Mouse (Mus musculus): ENCODE measurements around the gene Snrpa.
A peak's percentile ranks its signal among the peaks of the same experiment; 100 is the strongest.

The Snrpa gene

GRCm38 (mm10) chr7:27195681-27196611 is at the start of gene Snrpa, which contains the start of gene BC024978:
TSS of gene Snrpa (minus strand) at chr7:27196271.
TSS of gene BC024978 (plus strand) at chr7:27195781.
- TF ChIP-seq GATA4 (IDR thresholded peaks at IDR 0.05; ENCODE audit: insufficient replicate concordance, low read length), result no peak

DNA sequence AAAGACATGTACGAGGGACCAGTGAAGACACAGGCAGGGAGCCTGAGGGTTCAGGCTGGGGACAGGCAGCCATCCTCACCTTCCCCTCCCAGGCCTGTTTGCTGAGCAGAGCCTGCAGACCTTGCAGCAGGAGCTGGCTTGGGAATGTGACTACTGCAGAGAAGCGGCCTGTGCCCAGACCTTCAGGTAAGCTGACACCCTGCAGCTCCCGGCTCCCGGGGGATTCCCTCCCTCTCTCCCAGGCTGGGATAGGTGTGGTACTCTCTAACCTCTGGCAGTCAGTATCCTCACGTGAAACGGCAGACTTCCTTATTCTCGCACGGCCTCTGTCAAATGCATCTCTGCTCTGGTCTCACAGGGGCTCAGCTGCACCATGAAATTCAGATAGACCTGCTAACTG is 47.1 kb upstream of the Snrpa start:
- no peak for TF ChIP-seq GATA4 (IDR thresholded peaks at IDR 0.05; ENCODE audit: insufficient replicate concordance, low read length)

GRCm38 (mm10) chr7:27238568-27238967 is 42.5 kb upstream of the Snrpa start:
- TF ChIP-seq GATA4 (IDR thresholded peaks at IDR 0.05; ENCODE audit: insufficient replicate concordance, low read length), result no peak

- TF ChIP-seq GATA4 (IDR thresholded peaks at IDR 0.05; ENCODE audit: insufficient replicate concordance, low read length), result no peak
Observed at GRCm38 (mm10) chr7:27237527-27237926, 41.5 kb upstream of the Snrpa start.

- TF ChIP-seq GATA4 (IDR thresholded peaks at IDR 0.05; ENCODE audit: insufficient replicate concordance, low read length), result no peak
Observed at GRCm38 (mm10) chr7:27235726-27236125, 39.7 kb upstream of the Snrpa start.

GRCm38 (mm10) chr7:27233300-27233699 is 37.2 kb upstream of the Snrpa start:
- TF ChIP-seq GATA4 (IDR thresholded peaks at IDR 0.05; ENCODE audit: insufficient replicate concordance, low read length), result no peak

- no peak for TF ChIP-seq GATA4 (IDR thresholded peaks at IDR 0.05; ENCODE audit: insufficient replicate concordance, low read length)
Observed at GRCm38 (mm10) chr7:27232781-27233281, 36.8 kb upstream of the Snrpa start, which contains the start of gene Coq8b. TSS of gene Coq8b (plus strand) at chr7:27233023.

DNA sequence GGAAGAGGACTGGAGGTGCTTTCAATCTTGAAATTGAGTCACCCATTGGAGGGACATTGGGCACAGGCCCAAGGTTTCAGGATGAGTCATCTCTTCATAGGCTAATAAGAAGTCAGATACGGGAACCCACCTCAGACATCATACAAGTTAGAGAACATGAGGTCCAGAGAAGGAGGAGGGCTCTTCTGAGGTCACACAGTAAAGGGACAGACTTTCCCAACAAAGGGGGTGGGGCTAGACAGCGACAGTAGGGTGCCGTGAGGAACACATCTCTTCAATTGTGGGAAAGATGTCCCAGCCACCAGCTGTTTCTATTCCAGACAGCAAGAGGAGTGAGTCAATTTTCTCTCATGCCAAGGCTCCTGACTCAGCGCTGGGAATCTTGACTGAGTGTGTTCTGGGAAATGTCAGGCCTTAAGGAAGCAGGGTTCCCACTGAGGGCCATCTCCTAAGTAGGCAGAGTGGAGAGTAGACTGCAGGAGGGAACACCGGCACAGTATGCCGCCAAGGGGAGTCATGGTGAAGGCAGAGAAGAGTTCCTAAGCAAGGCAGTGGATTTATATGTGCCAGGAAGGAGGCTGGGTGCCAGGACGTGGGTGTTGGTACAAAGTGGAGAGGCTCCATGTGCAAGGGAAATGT is 35.7 kb upstream of the Snrpa start:
- no peak for TF ChIP-seq GATA4 (IDR thresholded peaks at IDR 0.05; ENCODE audit: insufficient replicate concordance, low read length)

DNA sequence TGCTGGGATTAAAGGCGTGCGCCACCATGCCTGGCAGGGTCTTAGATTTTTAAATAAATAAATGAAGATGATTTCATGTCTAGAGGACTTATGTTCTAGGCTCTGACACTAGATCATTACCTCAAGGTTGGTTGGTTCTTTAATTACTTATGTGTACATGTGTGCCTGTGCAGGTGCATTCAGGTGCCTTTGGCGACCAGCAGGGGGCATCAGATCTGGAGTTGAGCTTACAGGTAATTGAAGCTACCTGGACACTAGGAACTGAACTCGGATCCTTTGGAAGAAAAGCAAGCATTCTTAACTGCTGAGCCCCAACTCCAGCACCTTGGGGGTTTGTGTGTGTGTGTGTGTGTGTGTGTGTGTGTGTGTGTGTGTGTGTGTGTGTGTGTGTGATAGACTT is 34.7 kb upstream of the Snrpa start:
- no peak for TF ChIP-seq GATA4 (IDR thresholded peaks at IDR 0.05; ENCODE audit: insufficient replicate concordance, low read length)

- no peak for TF ChIP-seq GATA4 (IDR thresholded peaks at IDR 0.05; ENCODE audit: insufficient replicate concordance, low read length)
Observed at GRCm38 (mm10) chr7:27228865-27229264, 32.8 kb upstream of the Snrpa start.

DNA sequence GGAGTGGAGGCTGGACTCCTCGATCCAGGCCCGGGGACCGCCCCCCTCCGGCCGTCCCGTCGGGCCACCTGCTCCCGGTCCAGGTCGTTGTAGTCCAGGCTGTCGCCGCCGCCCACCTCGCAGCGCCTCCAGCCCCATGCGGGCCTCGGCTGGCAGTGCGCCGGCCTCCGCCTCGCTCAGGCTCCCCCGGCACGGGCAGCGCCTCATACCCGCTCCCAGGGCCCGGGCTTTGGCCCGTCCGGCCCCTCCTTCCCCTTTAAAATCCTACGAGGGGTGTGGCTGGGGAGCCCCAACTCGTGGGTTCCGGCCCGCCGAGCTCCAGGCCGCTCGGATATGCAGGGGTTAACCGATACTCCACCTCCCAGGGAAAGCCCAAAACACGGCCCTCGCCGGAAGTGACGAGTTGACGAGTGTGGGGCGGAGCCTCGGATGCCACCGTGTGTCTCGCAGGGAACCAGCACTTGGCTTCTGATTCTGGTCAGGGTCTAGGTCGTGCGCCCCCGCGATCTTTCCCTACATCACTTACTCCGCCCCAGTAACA is 32.3 kb upstream of the Snrpa start, which contains the start of gene Itpkc:
Gene Itpkc (minus strand): TSS at position 381 of the 541 bp plus-strand sequence.
- TF ChIP-seq GATA4 (IDR thresholded peaks at IDR 0.05; ENCODE audit: insufficient replicate concordance, low read length), result peak; percentile 53; the same call in 1 of the 2 replicates

GRCm38 (mm10) chr7:27227676-27228075 is 31.6 kb upstream of the Snrpa start:
- no peak for TF ChIP-seq GATA4 (IDR thresholded peaks at IDR 0.05; ENCODE audit: insufficient replicate concordance, low read length)

DNA sequence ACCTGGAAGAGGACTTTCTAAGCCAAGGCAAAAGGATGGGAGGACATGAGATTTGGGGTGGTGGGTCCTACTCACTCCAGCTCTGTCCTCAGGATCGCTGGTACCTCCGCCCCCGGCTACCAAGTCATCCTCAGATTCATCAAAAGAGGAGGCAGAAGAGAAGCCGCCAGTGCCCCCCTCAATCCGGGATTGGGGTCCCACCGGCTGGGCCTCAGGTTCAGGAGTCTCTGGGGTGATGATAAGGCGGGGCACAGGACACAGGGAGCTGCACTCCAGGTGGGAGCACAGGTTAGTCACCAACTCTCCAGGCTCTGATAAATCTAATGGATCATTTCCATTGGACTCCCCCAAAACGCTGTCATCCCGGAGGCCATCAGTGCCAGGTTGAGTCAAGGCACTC is 31.2 kb upstream of the Snrpa start:
- no peak for TF ChIP-seq GATA4 (IDR thresholded peaks at IDR 0.05; ENCODE audit: insufficient replicate concordance, low read length)

DNA sequence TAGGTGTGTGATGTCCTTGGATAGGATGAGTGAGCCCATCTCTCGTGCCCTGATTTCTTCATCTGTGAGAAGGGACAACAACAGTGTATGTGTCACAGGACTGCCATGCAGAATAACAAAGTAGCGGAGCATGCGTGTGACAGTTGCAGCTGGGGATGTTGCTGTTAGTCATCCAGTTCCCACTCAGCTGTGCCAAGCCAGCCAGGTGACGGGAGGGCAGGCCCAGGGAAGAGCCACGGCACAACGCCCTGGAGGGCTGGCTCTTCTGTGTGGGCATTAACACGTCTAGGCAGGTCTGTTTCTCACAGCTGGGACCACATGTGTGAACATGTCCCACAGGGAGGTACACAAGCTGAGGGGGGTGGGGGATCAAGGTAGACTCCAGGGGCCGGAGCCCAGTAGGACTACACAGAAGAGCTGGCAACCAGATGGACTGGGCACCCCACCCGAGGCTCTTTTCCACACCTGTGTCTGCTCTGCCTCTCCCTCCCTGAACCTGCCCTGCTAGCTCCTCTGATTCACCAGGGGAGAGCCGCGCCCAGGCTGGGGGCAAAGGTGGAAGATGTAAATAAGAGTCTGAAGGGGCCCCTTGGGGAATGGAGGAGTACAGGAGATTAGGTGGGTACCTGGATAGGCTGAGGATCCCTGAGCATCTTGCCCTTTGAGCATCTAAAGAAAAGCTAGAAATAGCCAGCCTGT is 29.0 kb upstream of the Snrpa start:
- TF ChIP-seq GATA4 (IDR thresholded peaks at IDR 0.05; ENCODE audit: insufficient replicate concordance, low read length), result no peak

GRCm38 (mm10) chr7:27222538-27222937 is 26.5 kb upstream of the Snrpa start:
- TF ChIP-seq GATA4 (IDR thresholded peaks at IDR 0.05; ENCODE audit: insufficient replicate concordance, low read length), result no peak
